Mouse (Mus musculus): ENCODE results near the gene Susd2. TPM values are rescaled to one million over a fixed set of nuclear protein-coding genes. Genes with fewer than 3 reads are reported as not detected.

Susd2 gene
- polyA plus RNA-seq, 1 experiment from 2014 or later: 33.7 TPM

DNA sequence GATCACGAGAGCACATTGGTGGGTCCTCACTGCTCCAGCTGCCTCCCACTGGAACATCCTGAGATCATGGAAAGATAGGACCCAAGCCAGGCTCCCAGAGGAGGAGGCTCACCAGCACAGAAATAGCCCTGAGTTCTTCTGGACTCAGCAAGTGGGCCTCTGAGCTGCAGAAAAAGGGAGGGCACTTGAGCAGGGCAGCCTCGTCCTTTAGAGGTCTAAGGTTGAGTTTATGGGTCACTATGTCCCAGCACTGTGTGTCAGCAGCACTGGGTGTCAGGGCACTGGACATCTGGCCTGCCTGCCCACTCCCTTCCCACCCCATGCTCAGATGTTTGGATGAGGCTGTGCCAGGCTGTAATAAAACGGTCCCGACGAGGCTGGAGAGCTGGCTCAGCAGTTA, 55.5 kb downstream of the Susd2 start:
- TF ChIP-seq CTCF (IDR thresholded peaks at IDR 0.05; ENCODE audit: low read depth): no peak
- ATAC-seq (replicated peaks; ENCODE audit: low FRiP score, low read depth) (peak; percentile 27), DNase-seq (ENCODE audit: low spot score) (no peak)
- H3K36me3 ChIP-seq (ENCODE audit: insufficient read depth, low read length): no peaks in the 10 kb centered on the region
- H3K9me3 ChIP-seq (replicated peaks; ENCODE audit: low read length): no peaks in the 10 kb centered on the region
- 0 out of 2 replicates have a peak overlapping the region, but pooled peaks have one; percentile 31 for H3K27ac ChIP-seq
- H3K4me2 ChIP-seq (ENCODE audit: low read length): no peak overlapping the region
- H3K9ac ChIP-seq (ENCODE audit: low read depth, low read length): no peak overlapping the region
- no peaks in the 10 kb centered on the region for H3K27me3 ChIP-seq (ENCODE audit: insufficient read depth, low read length)
- peaks cover 30% of the 10 kb centered on the region for H3K4me1 ChIP-seq (replicated peaks; ENCODE audit: insufficient read depth, low read length)
- WGBS: 38% methylated on average over 5 of the region's 5 CpGs
- no peak overlapping the region for H3K4me3 ChIP-seq (replicated peaks; ENCODE audit: low read depth, low read length)

DNA sequence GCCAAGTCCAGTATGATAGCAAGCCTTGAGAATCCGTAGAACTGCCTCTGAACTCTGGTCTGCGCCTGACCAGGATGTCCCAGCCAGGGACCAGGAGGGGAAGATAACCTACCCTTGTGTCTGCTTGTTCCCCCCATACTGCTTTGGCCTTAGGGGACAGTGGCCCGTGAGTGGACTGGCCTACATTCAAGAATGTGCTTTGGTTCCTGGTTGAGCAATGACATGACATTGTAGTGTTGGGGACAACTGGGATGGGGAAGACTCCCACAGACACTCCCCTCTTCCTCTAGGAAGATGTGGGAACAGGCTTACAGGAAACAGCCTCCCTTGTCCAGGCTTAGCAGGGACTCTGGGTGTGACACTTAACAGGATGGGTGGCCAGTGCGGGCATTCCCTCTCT, 56.0 kb downstream of the Susd2 start:
- H3K4me2 ChIP-seq (ENCODE audit: low read length): no peak overlapping the region
- no peaks in the 10 kb centered on the region for H3K27me3 ChIP-seq (ENCODE audit: insufficient read depth, low read length)
- H3K36me3 ChIP-seq (ENCODE audit: insufficient read depth, low read length): no peaks in the 10 kb centered on the region
- 66% methylated on average over 4 of the region's 4 CpGs for WGBS
- DNase-seq (ENCODE audit: low spot score) (no peak), ATAC-seq (replicated peaks; ENCODE audit: low FRiP score, low read depth) (no peak)
- H3K9ac ChIP-seq (ENCODE audit: low read depth, low read length): no peak overlapping the region
- peaks cover 30% of the 10 kb centered on the region for H3K4me1 ChIP-seq (replicated peaks; ENCODE audit: insufficient read depth, low read length)
- H3K9me3 ChIP-seq (replicated peaks; ENCODE audit: low read length): no peaks in the 10 kb centered on the region
- peak overlapping the region; percentile 1; the same call in 1 of the 2 replicates for H3K27ac ChIP-seq
- H3K4me3 ChIP-seq (replicated peaks; ENCODE audit: low read depth, low read length): no peak overlapping the region
- no peak for TF ChIP-seq CTCF (IDR thresholded peaks at IDR 0.05; ENCODE audit: low read depth)

Other genes starting within 250 kb of the Susd2 start
- gene Upb1, start 242.9 kb downstream of the Susd2 start, polyA plus RNA-seq (2015; fragmentation: Nextera tagmentation; extraction: Ambion mirVana): 11.9 and 13.1 TPM in 2 replicates
- 113 and 125 TPM in 2 replicates for gene Snrpd3, start 126.5 kb downstream of the Susd2 start, polyA plus RNA-seq (2015; fragmentation: Nextera tagmentation; extraction: Ambion mirVana)
- gene Gucd1, start 126.0 kb downstream of the Susd2 start, polyA plus RNA-seq (2015; fragmentation: Nextera tagmentation; extraction: Ambion mirVana): 51.9 and 53.4 TPM in 2 replicates
- 2.6 and 2.7 TPM in 2 replicates for gene Lrrc75b, start 83.7 kb downstream of the Susd2 start, polyA plus RNA-seq (2015; fragmentation: Nextera tagmentation; extraction: Ambion mirVana)
- gene Ggt1, start 82.4 kb downstream of the Susd2 start, polyA plus RNA-seq (2015; fragmentation: Nextera tagmentation; extraction: Ambion mirVana): 317 and 388 TPM in 2 replicates
- gene Ggt5, start 54.7 kb downstream of the Susd2 start, polyA plus RNA-seq (2015; fragmentation: Nextera tagmentation; extraction: Ambion mirVana): 4.2 and 5.1 TPM in 2 replicates
- 20.5 and 24.0 TPM in 2 replicates for gene Cabin1, start 120.3 kb upstream of the Susd2 start, polyA plus RNA-seq (2015; fragmentation: Nextera tagmentation; extraction: Ambion mirVana)
- 183 and 188 TPM in 2 replicates for gene Ddt, start 129.4 kb upstream of the Susd2 start, polyA plus RNA-seq (2015; fragmentation: Nextera tagmentation; extraction: Ambion mirVana)
- 0.71 TPM in 1 of 2 replicates, not detected in the other for gene Gm20441, start 136.9 kb upstream of the Susd2 start, polyA plus RNA-seq (2015; fragmentation: Nextera tagmentation; extraction: Ambion mirVana)
- 76.5 and 78.3 TPM in 2 replicates for gene Gstt3, start 137.4 kb upstream of the Susd2 start, polyA plus RNA-seq (2015; fragmentation: Nextera tagmentation; extraction: Ambion mirVana)
- 33.2 and 34.4 TPM in 2 replicates for gene Gstt1, start 154.6 kb upstream of the Susd2 start, polyA plus RNA-seq (2015; fragmentation: Nextera tagmentation; extraction: Ambion mirVana)
- not detected in 2 replicates for gene Gstt4, start 178.5 kb upstream of the Susd2 start, polyA plus RNA-seq (2015; fragmentation: Nextera tagmentation; extraction: Ambion mirVana)
- gene Gstt2, start 193.4 kb upstream of the Susd2 start, polyA plus RNA-seq (2015; fragmentation: Nextera tagmentation; extraction: Ambion mirVana): 125 and 129 TPM in 2 replicates
- gene Mif, start 216.2 kb upstream of the Susd2 start, polyA plus RNA-seq (2015; fragmentation: Nextera tagmentation; extraction: Ambion mirVana): 1,473 and 1,501 TPM in 2 replicates
- gene Derl3, start 249.4 kb upstream of the Susd2 start, polyA plus RNA-seq (2015; fragmentation: Nextera tagmentation; extraction: Ambion mirVana): 2.8 and 3.3 TPM in 2 replicates